Mouse (Mus musculus): ENCODE data around the gene Gmfg. TPM values are rescaled to one million over a fixed set of nuclear protein-coding genes. Genes with fewer than 3 reads are reported as not detected.

Gmfg gene
- polyA plus RNA-seq, 1 experiment from 2014 or later, result 8.4 TPM

DNA sequence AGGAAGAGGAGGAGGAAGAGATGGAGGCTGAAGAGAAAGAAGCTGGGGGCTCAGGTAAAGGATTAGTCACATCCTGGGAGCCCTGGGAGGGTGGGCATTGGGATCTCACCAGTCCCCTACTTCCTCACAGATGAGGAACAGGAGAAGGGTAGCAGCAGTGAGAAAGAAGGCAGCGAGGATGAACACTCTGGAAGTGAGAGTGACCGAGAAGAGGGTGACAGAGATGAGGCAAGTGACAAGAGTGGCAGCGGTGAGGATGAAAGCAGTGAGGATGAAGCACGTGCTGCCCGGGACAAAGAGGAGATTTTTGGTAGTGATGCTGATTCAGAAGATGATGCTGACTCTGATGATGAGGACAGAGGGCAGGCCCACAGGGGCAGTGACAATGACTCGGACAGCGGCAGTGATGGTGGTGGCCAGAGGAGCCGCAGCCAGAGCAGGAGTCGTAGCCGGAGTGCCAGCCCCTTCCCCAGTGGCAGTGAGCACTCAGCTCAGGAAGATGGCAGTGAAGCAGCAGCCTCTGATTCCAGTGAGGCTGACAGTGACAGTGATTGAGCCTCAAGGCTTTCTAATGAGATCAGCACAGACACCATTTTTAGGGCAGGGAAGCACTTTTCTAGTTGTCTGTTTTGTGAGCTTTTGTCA, 38.4 kb upstream of the Gmfg start:
- Histone ChIP-seq H3K27me3 (ENCODE audit: control insufficient read depth, insufficient read depth, low read length) (no peaks in the 10 kb centered on the region), H3K4me3 (ENCODE audit: control insufficient read depth in 1 of 2, insufficient read depth in 1 of 2, low read depth in 1 of 2, low read length in 2 of 2) (no peak overlapping the region), H3K9ac (ENCODE audit: low read length) (no peak overlapping the region), H3K4me2 (ENCODE audit: low read length) (no peak overlapping the region), H3K27ac (replicated peaks in 1 of 2; ENCODE audit: control insufficient read depth in 1 of 2, insufficient read depth in 1 of 2, low read depth in 2 of 2, low read length in 2 of 2) (no peak overlapping the region), H3K36me3 (ENCODE audit: control insufficient read depth, insufficient read depth, low read length) (peaks cover 91% of the 10 kb centered on the region), H3K9me3 (ENCODE audit: control insufficient read depth, low read length) (no peaks in the 10 kb centered on the region), H3K4me1 (ENCODE audit: control insufficient read depth in 2 of 2, insufficient read depth in 2 of 2, low read length in 2 of 2) (peaks cover 0 to 3% of the 10 kb centered on the region in 2 experiments; a peak in 1 of 4 replicates)
- no peak for ATAC-seq (ENCODE audit: insufficient number of reproducible peaks, insufficient read depth, low FRiP score, low read depth)
- 89% methylated on average over 10 of the region's 10 CpGs for WGBS

DNA sequence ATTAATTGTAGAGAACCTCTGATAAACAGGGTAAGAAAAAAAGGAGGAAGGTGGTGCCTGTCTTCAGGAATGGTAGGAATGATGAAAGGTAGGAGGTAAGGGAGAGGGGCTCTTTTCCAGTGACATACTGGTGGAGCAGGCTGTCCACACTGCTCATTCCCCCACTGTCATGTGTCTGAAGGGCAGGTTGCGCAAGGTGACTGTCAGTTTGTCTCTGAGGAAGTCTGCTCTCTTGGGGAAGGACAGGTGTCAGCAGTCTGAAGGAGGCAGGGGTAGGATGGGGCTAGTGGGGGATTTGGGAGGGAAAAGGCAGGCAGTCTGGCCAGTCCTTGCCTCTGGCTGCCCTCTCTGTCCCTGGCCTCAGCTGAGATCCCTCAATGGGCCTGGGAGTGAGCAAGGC, 36.2 kb upstream of the Gmfg start:
- Histone ChIP-seq H3K9ac (ENCODE audit: low read length) (no peak overlapping the region), H3K27ac (replicated peaks in 1 of 2; ENCODE audit: control insufficient read depth in 1 of 2, insufficient read depth in 1 of 2, low read depth in 2 of 2, low read length in 2 of 2) (no peak overlapping the region), H3K9me3 (ENCODE audit: control insufficient read depth, low read length) (no peaks in the 10 kb centered on the region), H3K4me1 (ENCODE audit: control insufficient read depth in 2 of 2, insufficient read depth in 2 of 2, low read length in 2 of 2) (no peaks in the 10 kb centered on the region), H3K4me3 (ENCODE audit: control insufficient read depth in 1 of 2, insufficient read depth in 1 of 2, low read depth in 1 of 2, low read length in 2 of 2) (no peak overlapping the region), H3K27me3 (ENCODE audit: control insufficient read depth, insufficient read depth, low read length) (no peaks in the 10 kb centered on the region), H3K4me2 (ENCODE audit: low read length) (no peak overlapping the region), H3K36me3 (ENCODE audit: control insufficient read depth, insufficient read depth, low read length) (peaks cover 100% of the 10 kb centered on the region)
- no peak for ATAC-seq (ENCODE audit: insufficient number of reproducible peaks, insufficient read depth, low FRiP score, low read depth)
- WGBS, result 96% methylated on average over 1 of the region's 1 CpGs

DNA sequence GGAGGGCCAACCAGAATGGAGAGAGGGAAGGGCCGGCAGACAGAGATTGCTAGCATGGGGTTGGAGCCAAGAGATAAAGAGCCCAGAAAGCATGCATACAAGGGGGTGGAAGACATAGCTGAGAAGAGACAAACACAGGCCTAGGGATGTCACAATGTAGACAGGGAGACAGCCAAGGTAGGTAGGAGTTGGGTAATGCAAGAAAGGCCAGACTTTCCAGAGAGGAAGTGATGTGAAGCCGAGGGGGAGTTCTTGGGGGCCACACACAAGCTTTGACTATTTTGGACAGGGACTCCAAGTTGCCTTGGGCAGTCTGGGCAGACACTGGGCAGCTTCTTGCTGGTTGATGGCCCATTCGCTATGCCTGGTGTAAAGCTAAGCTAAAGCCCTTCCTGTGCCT, 35.3 kb upstream of the Gmfg start:
- H3K9ac ChIP-seq (ENCODE audit: low read length), result no peak overlapping the region
- no peak overlapping the region for H3K27ac ChIP-seq (replicated peaks in 1 of 2; ENCODE audit: control insufficient read depth in 1 of 2, insufficient read depth in 1 of 2, low read depth in 2 of 2, low read length in 2 of 2)
- WGBS, result 69% methylated on average over 3 of the region's 3 CpGs
- no peaks in the 10 kb centered on the region for H3K27me3 ChIP-seq (ENCODE audit: control insufficient read depth, insufficient read depth, low read length)
- peaks cover 100% of the 10 kb centered on the region for H3K36me3 ChIP-seq (ENCODE audit: control insufficient read depth, insufficient read depth, low read length)
- ATAC-seq (ENCODE audit: insufficient number of reproducible peaks, insufficient read depth, low FRiP score, low read depth), result no peak
- H3K4me2 ChIP-seq (ENCODE audit: low read length), result no peak overlapping the region
- no peaks in the 10 kb centered on the region for H3K4me1 ChIP-seq (ENCODE audit: control insufficient read depth in 2 of 2, insufficient read depth in 2 of 2, low read length in 2 of 2)
- H3K4me3 ChIP-seq (ENCODE audit: control insufficient read depth in 1 of 2, insufficient read depth in 1 of 2, low read depth in 1 of 2, low read length in 2 of 2), result no peak overlapping the region
- H3K9me3 ChIP-seq (ENCODE audit: control insufficient read depth, low read length), result no peaks in the 10 kb centered on the region

DNA sequence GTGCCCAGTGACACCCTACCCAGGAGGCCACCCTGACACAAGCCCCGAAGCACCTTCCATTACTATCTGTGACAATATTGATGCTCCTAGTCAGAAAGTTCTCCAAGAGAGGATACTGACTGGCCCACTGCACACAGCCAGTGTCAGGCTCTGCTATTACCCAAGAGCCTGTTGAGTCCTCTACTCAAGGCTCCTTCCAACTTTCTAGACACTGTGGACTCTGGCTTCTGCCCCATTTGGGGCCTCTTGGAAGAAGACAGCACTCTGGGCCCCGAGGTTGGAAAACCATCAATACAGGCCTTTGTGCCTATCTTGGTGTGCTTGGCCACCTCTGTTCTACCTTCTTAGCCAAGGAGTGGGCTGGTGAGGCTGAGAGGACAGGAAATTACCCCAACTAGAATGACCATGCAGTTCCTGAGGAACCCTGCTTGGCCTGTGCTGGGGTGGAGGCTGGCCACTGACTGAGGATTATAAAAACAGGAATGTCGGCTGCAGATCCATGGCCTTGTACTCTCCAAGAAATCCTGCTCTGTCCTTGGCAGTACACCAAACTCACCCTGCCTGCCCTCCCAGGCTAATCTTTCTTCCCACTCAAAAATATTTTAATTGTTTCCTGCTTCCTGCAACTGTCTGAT, 26.3 kb upstream of the Gmfg start:
- H3K36me3 ChIP-seq (ENCODE audit: control insufficient read depth, insufficient read depth, low read length), result peaks cover 96% of the 10 kb centered on the region
- H3K4me3 ChIP-seq (ENCODE audit: control insufficient read depth in 1 of 2, insufficient read depth in 1 of 2, low read depth in 1 of 2, low read length in 2 of 2), result no peak overlapping the region
- peak overlapping the region in 1 of 2 experiments; percentile 24; a peak in 2 of 4 replicates for H3K27ac ChIP-seq (replicated peaks in 1 of 2; ENCODE audit: control insufficient read depth in 1 of 2, insufficient read depth in 1 of 2, low read depth in 2 of 2, low read length in 2 of 2)
- no peaks in the 10 kb centered on the region for H3K27me3 ChIP-seq (ENCODE audit: control insufficient read depth, insufficient read depth, low read length)
- H3K9ac ChIP-seq (ENCODE audit: low read length), result no peak overlapping the region
- no peak for ATAC-seq (ENCODE audit: insufficient number of reproducible peaks, insufficient read depth, low FRiP score, low read depth)
- no peak overlapping the region for H3K4me2 ChIP-seq (ENCODE audit: low read length)
- 65% methylated on average over 3 of the region's 3 CpGs for WGBS
- H3K9me3 ChIP-seq (ENCODE audit: control insufficient read depth, low read length), result no peaks in the 10 kb centered on the region
- H3K4me1 ChIP-seq (ENCODE audit: control insufficient read depth in 2 of 2, insufficient read depth in 2 of 2, low read length in 2 of 2), result peaks cover 0 to 6% of the 10 kb centered on the region in 2 experiments; a peak in 2 of 4 replicates

DNA sequence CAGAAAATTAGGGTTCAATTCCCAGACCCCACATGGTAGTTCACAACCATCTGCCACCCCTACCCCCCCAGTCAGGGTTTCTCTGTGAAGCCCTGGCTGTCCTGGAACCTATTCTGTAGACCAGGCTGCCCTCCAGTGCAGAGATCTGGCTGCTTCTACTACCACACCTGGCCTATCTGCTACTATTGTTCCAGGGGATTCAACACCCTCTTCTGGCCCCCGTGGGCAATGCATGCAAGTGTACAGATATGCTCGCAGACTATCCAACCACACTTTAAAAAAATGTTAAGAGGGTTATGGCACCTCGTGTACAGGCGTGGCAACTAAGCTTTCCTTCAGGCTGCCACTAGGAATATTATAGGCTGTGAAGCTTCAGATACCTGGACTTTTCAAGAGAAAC, 24.4 kb upstream of the Gmfg start:
- H3K4me3 ChIP-seq (ENCODE audit: control insufficient read depth in 1 of 2, insufficient read depth in 1 of 2, low read depth in 1 of 2, low read length in 2 of 2), result no peak overlapping the region

DNA sequence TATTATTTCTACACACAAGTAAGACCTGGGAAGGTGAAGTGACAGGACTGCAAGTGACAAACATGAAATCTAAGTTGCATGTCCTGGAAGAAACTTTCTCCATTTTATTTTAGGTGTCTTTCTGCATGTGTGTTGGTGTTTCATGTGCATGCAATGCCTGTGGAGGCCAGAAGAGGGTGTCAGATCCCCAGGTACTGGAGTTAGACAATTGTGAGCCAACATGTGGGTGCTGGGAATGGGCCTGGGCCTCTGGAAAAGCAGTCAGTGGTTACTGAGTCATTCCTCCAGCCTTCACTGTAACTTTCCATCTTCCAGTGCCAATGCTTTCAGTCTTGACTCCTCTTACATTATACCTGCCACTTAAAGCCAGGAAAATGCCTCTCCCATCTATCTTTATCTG, 19.9 kb upstream of the Gmfg start:
- ATAC-seq (ENCODE audit: insufficient number of reproducible peaks, insufficient read depth, low FRiP score, low read depth), result no peak
- Histone ChIP-seq H3K9me3 (ENCODE audit: control insufficient read depth, low read length) (no peaks in the 10 kb centered on the region), H3K27me3 (ENCODE audit: control insufficient read depth, insufficient read depth, low read length) (no peaks in the 10 kb centered on the region), H3K27ac (replicated peaks in 1 of 2; ENCODE audit: control insufficient read depth in 1 of 2, insufficient read depth in 1 of 2, low read depth in 2 of 2, low read length in 2 of 2) (no peak overlapping the region), H3K9ac (ENCODE audit: low read length) (no peak overlapping the region), H3K4me3 (ENCODE audit: control insufficient read depth in 1 of 2, insufficient read depth in 1 of 2, low read depth in 1 of 2, low read length in 2 of 2) (no peak overlapping the region), H3K36me3 (ENCODE audit: control insufficient read depth, insufficient read depth, low read length) (peaks cover 97% of the 10 kb centered on the region), H3K4me2 (ENCODE audit: low read length) (no peak overlapping the region), H3K4me1 (ENCODE audit: control insufficient read depth in 2 of 2, insufficient read depth in 2 of 2, low read length in 2 of 2) (peaks cover 5 to 12% of the 10 kb centered on the region in 2 experiments)

More for the DNA sequence above, 24.4 kb upstream of the Gmfg start:
- WGBS, result 70% methylated on average over 4 of the region's 4 CpGs
- H3K4me1 ChIP-seq (ENCODE audit: control insufficient read depth in 2 of 2, insufficient read depth in 2 of 2, low read length in 2 of 2), result peaks cover 0 to 6% of the 10 kb centered on the region in 2 experiments; a peak in 2 of 4 replicates
- H3K36me3 ChIP-seq (ENCODE audit: control insufficient read depth, insufficient read depth, low read length), result peaks cover 94% of the 10 kb centered on the region
- no peaks in the 10 kb centered on the region for H3K27me3 ChIP-seq (ENCODE audit: control insufficient read depth, insufficient read depth, low read length)
- no peak overlapping the region for H3K9ac ChIP-seq (ENCODE audit: low read length)
- no peak for ATAC-seq (ENCODE audit: insufficient number of reproducible peaks, insufficient read depth, low FRiP score, low read depth)
- H3K9me3 ChIP-seq (ENCODE audit: control insufficient read depth, low read length), result no peaks in the 10 kb centered on the region
- no peak overlapping the region for H3K27ac ChIP-seq (replicated peaks in 1 of 2; ENCODE audit: control insufficient read depth in 1 of 2, insufficient read depth in 1 of 2, low read depth in 2 of 2, low read length in 2 of 2)
- no peak overlapping the region for H3K4me2 ChIP-seq (ENCODE audit: low read length)

DNA sequence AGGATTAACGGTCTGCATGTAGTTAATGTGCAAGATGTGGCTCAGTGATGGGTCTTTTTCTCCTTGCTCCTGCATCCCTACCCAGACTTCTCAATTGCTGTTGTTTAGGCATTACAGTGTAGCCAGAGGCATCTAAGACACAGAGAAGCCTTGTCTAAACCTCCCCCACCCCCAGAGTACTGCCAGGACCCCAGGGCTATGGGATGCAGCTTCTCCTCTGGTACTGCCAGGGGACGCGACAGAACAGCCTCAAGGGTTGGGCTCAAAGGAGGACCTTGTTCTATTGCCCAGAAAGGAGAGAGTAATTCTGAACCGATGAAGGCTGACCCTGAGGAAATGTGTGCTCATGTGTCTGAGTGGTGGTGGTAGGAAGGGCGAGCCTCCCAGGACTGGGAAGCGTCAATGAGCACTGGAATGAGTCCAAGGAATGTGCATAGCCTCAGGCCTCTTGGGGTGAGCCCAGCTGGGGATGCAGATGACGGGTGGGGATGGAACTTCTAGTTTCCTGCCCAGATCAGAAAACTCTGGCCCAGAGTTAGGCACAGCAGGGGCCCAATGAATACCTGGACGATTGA, 19.1 kb upstream of the Gmfg start:
- Histone ChIP-seq H3K27me3 (ENCODE audit: control insufficient read depth, insufficient read depth, low read length) (no peaks in the 10 kb centered on the region), H3K4me1 (ENCODE audit: control insufficient read depth in 2 of 2, insufficient read depth in 2 of 2, low read length in 2 of 2) (peaks cover 5 to 12% of the 10 kb centered on the region in 2 experiments), H3K4me3 (ENCODE audit: control insufficient read depth in 1 of 2, insufficient read depth in 1 of 2, low read depth in 1 of 2, low read length in 2 of 2) (no peak overlapping the region), H3K36me3 (ENCODE audit: control insufficient read depth, insufficient read depth, low read length) (peaks cover 97% of the 10 kb centered on the region), H3K9ac (ENCODE audit: low read length) (no peak overlapping the region), H3K4me2 (ENCODE audit: low read length) (no peak overlapping the region), H3K27ac (replicated peaks in 1 of 2; ENCODE audit: control insufficient read depth in 1 of 2, insufficient read depth in 1 of 2, low read depth in 2 of 2, low read length in 2 of 2) (peak overlapping the region in 1 of 2 experiments; percentile 29; a peak in 1 of 4 replicates), H3K9me3 (ENCODE audit: control insufficient read depth, low read length) (no peaks in the 10 kb centered on the region)
- ATAC-seq (ENCODE audit: insufficient number of reproducible peaks, insufficient read depth, low FRiP score, low read depth), result no peak; the same call in 1 of the 2 replicates
- WGBS, result 53% methylated on average over 8 of the region's 8 CpGs
